Mouse (Mus musculus): ENCODE data around the gene Adgrb3.

- no peak for TF ChIP-seq GATA1 (IDR thresholded peaks at IDR 0.05; ENCODE audit: low read length)
- TF ChIP-seq TAL1 (IDR thresholded peaks at IDR 0.05; ENCODE audit: low read length) = no peak
These were observed 637.5 kb downstream of the Adgrb3 start for GRCm38 (mm10) chr1:25191986-25192385.

Data from erythroblast, embryonic 14.5 days (primary cell).